In the genomic region with DNA sequence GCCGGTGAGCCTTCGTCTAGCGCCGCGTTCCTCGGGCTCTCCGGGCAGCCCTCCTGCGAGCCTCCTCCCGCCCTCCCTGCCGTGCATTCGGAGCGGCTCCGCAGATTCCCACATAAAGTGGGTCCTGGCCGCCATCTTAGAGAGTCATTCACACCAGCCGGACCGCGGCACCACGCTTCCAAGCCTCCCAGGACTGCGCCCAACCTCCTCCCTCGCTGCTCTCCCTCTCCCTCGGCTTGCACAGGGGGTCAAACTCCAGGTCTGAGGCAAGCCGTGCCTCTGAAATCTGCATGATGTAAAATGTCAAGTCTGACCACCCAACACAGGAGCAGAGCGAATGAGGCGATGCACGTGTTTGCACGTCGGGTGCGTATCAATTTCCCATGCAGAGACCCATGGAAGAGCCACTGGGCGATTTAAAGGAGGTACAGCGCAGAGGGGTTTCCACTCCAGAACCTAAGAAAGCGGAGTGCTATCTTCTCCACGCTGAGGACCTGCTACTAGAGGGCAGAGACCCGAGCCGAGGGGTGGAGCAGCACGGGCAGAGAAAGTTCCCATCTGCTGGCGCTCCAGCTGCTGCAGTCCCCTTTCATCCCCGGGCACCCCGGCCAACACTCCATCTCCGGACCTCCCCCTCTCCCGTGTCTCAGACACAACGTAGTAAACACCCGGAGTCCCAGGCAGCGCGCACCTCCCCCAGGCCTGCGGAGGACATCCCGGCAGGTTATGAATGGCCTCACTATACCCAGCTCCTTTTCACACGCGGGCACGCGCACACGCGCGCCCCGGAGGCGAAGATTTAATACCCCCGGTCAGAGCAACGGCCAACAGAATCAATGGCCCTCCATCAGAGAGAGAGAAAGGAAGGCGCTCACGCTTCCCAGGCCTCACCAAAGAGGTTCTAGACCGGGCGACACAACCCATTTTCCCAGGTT, we compare ENCODE assay signal across 8 mouse cellular contexts. TPM values are rescaled to one million over a fixed set of nuclear protein-coding genes. Genes with fewer than 3 reads are reported as not detected.
A peak's percentile ranks its signal among the peaks of the same experiment; 100 is the strongest.
DNase-seq lines count a peak whose midpoint lies in the region; ATAC-seq and TF ChIP-seq lines count a peak whose summit lies in the region.

No protein-coding gene starts in this region.

- H3K9ac ChIP-seq in forebrain, embryonic 12.5 days, result peak overlapping the region; percentile 98
- peak overlapping the region; percentile 83 for H3K9ac ChIP-seq in lung, embryonic 14.5 days

- TF ChIP-seq CTCF in G1E (IDR thresholded peaks at IDR 0.05; ENCODE audit: low read depth, low read length), result no peak
- TF ChIP-seq CTCF in layer of hippocampus, adult 2 months (conservative IDR thresholded peaks at IDR 0.05), result no peak
- TF ChIP-seq CTCF in lung, embryonic 14.5 days (IDR thresholded peaks at IDR 0.05; ENCODE audit: low read depth), result no peak

- peak; percentile 61 for DNase-seq in G1E (ENCODE audit: low spot score)
- peak; percentile 67 to 74 for DNase-seq in heart, postnatal 10 days
- DNase-seq in layer of hippocampus, adult 2 months (ENCODE audit: low spot score in 2 of 2), result peak; percentile 65 to 67
- peak; percentile 82 for DNase-seq in lung, embryonic 14.5 days
- peak; percentile 28 for DNase-seq in ovary, postnatal 10 days (ENCODE audit: low spot score)
- DNase-seq in thymus, postnatal 10 days (ENCODE audit: low spot score in 2 of 2), result peak; percentile 37 to 47

- peak overlapping the region; percentile 89 for H3K4me3 ChIP-seq in G1E (ENCODE audit: low read depth, low read length)
- peak overlapping the region; percentile 99 for H3K4me3 ChIP-seq in forebrain, embryonic 12.5 days (replicated peaks)
- peak overlapping the region; percentile 88 for H3K4me3 ChIP-seq in layer of hippocampus, adult 2 months
- peak overlapping the region; percentile 90 for H3K4me3 ChIP-seq in lung, embryonic 14.5 days (ENCODE audit: low read depth, low read length)

- H3K4me1 ChIP-seq in G1E (ENCODE audit: insufficient read depth, low read depth, low read length), result peaks cover 67% of the 10 kb centered on the region
- H3K4me1 ChIP-seq in forebrain, embryonic 12.5 days, result peaks cover 50% of the 10 kb centered on the region
- H3K4me1 ChIP-seq in lung, embryonic 14.5 days (ENCODE audit: insufficient read depth), result peaks cover 10% of the 10 kb centered on the region; the same call in 1 of the 2 replicates

- ATAC-seq in G1E (ENCODE audit: extremely low read depth, insufficient number of reproducible peaks, low FRiP score, poor library complexity, severe bottlenecking), result peak; percentile 50
- 0 out of 2 replicates have a peak, but pooled peaks have one; percentile 5 for ATAC-seq in cerebellum, adult (ENCODE audit: insufficient number of reproducible peaks, low FRiP score, low TSS enrichment)
- peak; percentile 69 for ATAC-seq in forebrain, embryonic 12.5 days (ENCODE audit: low FRiP score)
- peak; percentile 45 for ATAC-seq in lung, embryonic 14.5 days (ENCODE audit: insufficient read depth)

- under 1% methylated on average over 61 of the region's 61 CpGs for WGBS in forebrain, embryonic 12.5 days
- WGBS in lung, embryonic 14.5 days, result under 1% methylated on average over 61 of the region's 61 CpGs

- no peaks in the 10 kb centered on the region for H3K27me3 ChIP-seq in G1E (ENCODE audit: insufficient read depth, low read length)
- no peaks in the 10 kb centered on the region for H3K27me3 ChIP-seq in forebrain, embryonic 12.5 days
- no peaks in the 10 kb centered on the region for H3K27me3 ChIP-seq in lung, embryonic 14.5 days (ENCODE audit: insufficient read depth, low read length)

- peak overlapping the region; percentile 97 for H3K27ac ChIP-seq in forebrain, embryonic 12.5 days
- H3K27ac ChIP-seq in layer of hippocampus, adult 2 months, result peak overlapping the region; percentile 94
- H3K27ac ChIP-seq in lung, embryonic 14.5 days (ENCODE audit: low read depth), result peak overlapping the region; percentile 99

- H3K4me2 ChIP-seq in forebrain, embryonic 12.5 days, result peak overlapping the region; percentile 92
- peak overlapping the region; percentile 76 for H3K4me2 ChIP-seq in lung, embryonic 14.5 days

- peaks cover 13% of the 10 kb centered on the region for H3K36me3 ChIP-seq in G1E (replicated peaks)
- no peaks in the 10 kb centered on the region for H3K36me3 ChIP-seq in forebrain, embryonic 12.5 days (replicated peaks)
- H3K36me3 ChIP-seq in lung, embryonic 14.5 days (ENCODE audit: insufficient read depth), result no peaks in the 10 kb centered on the region

- no peaks in the 10 kb centered on the region for H3K9me3 ChIP-seq in G1E (replicated peaks)
- H3K9me3 ChIP-seq in forebrain, embryonic 12.5 days, result no peaks in the 10 kb centered on the region
- H3K9me3 ChIP-seq in lung, embryonic 14.5 days (ENCODE audit: low read depth, low read length), result no peaks in the 10 kb centered on the region

- intact Hi-C loops in heart, postnatal 10 days (cut with DNase I), result no loop called here

RNA-seq across cellular contexts. Expression of a gene that starts 1.8 kb away (rescaled TPM):
- total RNA-seq in G1E (2014; fragmentation: Nextera tagmentation) (100 and 118 TPM in 2 replicates), G1E (2017) (19.2 and 21.4 TPM in 2 replicates)
- polyA plus RNA-seq in G1E (2012), result 149 and 188 TPM in 2 replicates
- polyA plus RNA-seq in forebrain, embryonic 12.5 days (2016; fragmentation: Nextera tagmentation; extraction: Ambion mirVana), result 20.3 and 20.9 TPM in 2 replicates
- 10 to 100 TPM; 32.1 to 34.2 TPM for total RNA-seq in heart, postnatal 10 days (2021)
- 10 to 100 TPM; 56.0 to 68.1 TPM for total RNA-seq in layer of hippocampus, adult 2 months (2021)
- polyA plus RNA-seq in lung, embryonic 14.5 days (2014; fragmentation: Nextera tagmentation; extraction: Ambion mirVana), result 15.4 and 15.9 TPM in 2 replicates

Comparison
In these comparisons a context has a peak if more than half of its experiments do, and no peak if none do; other contexts are left out.
1. Peak in every context shown above with its lines: DNase-seq, ATAC-seq, H3K4me3 ChIP-seq and H3K27ac ChIP-seq.
2. ATAC-seq: peak in every context shown above with its lines; median percentile 69 in forebrain, embryonic 12.5 days; 50 in G1E; 45 in lung, embryonic 14.5 days; 5 in cerebellum, adult.
3. DNase-seq: peak in every context shown above with its lines; median percentile 82 in lung, embryonic 14.5 days; 70 in heart, postnatal 10 days; 66 in layer of hippocampus, adult 2 months; 61 in G1E; 42 in thymus, postnatal 10 days; 28 in ovary, postnatal 10 days.